Mouse (Mus musculus) cerebellum, adult 2 months (tissue): ENCODE results near the gene Ugt1a6a.

ENCODE experiments used
- CTCF ChIP-seq: fragments of 200-500 bp; IDR thresholded peaks from 2 replicates; pipeline ENCODE4 v1.5.1; 2011; ENCODE audit warnings: low read depth, mild to moderate bottlenecking, control low read depth, low read length, moderate library complexity, borderline replicate concordance; ENCODE audit not compliant: insufficient read depth
- POLR2A ChIP-seq: fragments of 200-500 bp; IDR thresholded peaks from 2 replicates; pipeline ENCODE4 v1.6.1; 2011; ENCODE audit warnings: low read length, control low read depth, borderline replicate concordance; ENCODE audit not compliant: insufficient read depth

- TF ChIP-seq CTCF: no peak
- TF ChIP-seq POLR2A: no peak
These were observed 3.5 kb downstream of the Ugt1a6a start for GRCm38 (mm10) chr1:88138145-88138544.
